Mouse (Mus musculus) brain, embryonic 14.5 days (tissue): ENCODE results near the gene Gpr61.

ENCODE experiments used
- CTCF ChIP-seq: fragments of 200-500 bp; IDR thresholded peaks from 2 replicates; pipeline ENCODE4 v1.5.1; 2012; ENCODE audit warnings: inconsistent platforms, mild to moderate bottlenecking, moderate library complexity, borderline replicate concordance; ENCODE audit not compliant: insufficient read depth, insufficient read length; ENCODE audit errors: extremely low read depth
- POLR2A ChIP-seq: fragments of 200-500 bp; IDR thresholded peaks from 2 replicates; pipeline ENCODE4 v1.6.1; 2012; ENCODE audit warnings: mild to moderate bottlenecking, inconsistent platforms, borderline replicate concordance; ENCODE audit not compliant: poor library complexity, insufficient read depth, insufficient read length, severe bottlenecking; ENCODE audit errors: extremely low read depth

DNA sequence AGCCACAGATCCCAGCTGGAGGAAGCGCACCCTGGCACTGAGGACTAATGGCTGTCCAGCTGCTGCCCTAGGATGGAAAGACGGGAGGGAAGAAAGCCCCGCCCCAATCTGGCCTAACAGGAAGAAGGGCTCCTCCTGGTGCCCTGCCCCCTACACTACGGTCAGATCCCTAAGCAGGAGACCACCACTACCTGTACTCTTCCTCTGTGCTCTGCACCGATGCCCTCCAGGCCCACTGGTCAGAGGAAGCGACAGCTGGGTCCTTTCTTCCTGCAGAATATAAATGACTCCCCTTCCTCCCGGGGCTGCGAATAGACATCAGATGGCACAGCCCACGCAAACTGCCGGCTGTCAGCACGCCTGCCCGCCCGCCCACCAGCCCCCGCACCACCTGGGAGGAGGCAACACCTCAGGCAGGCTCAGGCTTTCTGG is 42.4 kb upstream of the Gpr61 start:
- TF ChIP-seq CTCF (0 out of 2 replicates have a peak, but pooled peaks have one; percentile 9), POLR2A (no peak)
